Comparison of ENCODE assay signal across 32 mouse cellular contexts in genomic region chr17:14734380-14734779, GRCm38 (mm10). TPM values are rescaled to one million over a fixed set of nuclear protein-coding genes. Genes with fewer than 3 reads are reported as not detected.
DNase-seq lines count a peak whose midpoint lies in the region; ATAC-seq and TF ChIP-seq lines count a peak whose summit lies in the region.
"Had no signal": no experiment of that assay in that cellular context is flagged by ENCODE, and none has a peak within 500 bp of the region (broad histone marks: within the 10 kb centered on the region; RNA-seq: fewer than 3 reads in every experiment).

No protein-coding gene starts in this region.

- 68% methylated on average over 4 of the region's 4 CpGs for WGBS in heart, embryonic 16.5 days
- WGBS in hindbrain, postnatal 0 days, result 53% methylated on average over 4 of the region's 4 CpGs
- WGBS in hindbrain, embryonic 13.5 days, result 71% methylated on average over 4 of the region's 4 CpGs

- H3K27me3 ChIP-seq in heart, embryonic 16.5 days (ENCODE audit: control insufficient read depth, insufficient read depth, low read length), result no peaks in the 10 kb centered on the region
- H3K27me3 ChIP-seq in hindbrain, postnatal 0 days (ENCODE audit: insufficient read depth, low read length), result no peaks in the 10 kb centered on the region
- H3K27me3 ChIP-seq in hindbrain, embryonic 13.5 days, result no peaks in the 10 kb centered on the region
- H3K27me3 ChIP-seq: CH12.LX; embryonic facial prominence, embryonic 12.5 days; embryonic facial prominence, embryonic 15.5 days; forebrain, embryonic 12.5 days; hindbrain, embryonic 15.5 days; Patski had no signal

- H3K4me1 ChIP-seq in heart, embryonic 16.5 days (ENCODE audit: control insufficient read depth, insufficient read depth, low read length), result peaks cover 6% of the 10 kb centered on the region
- peaks cover 2% of the 10 kb centered on the region; the same call in 1 of the 2 replicates for H3K4me1 ChIP-seq in hindbrain, postnatal 0 days (ENCODE audit: insufficient read depth, low read length)
- H3K4me1 ChIP-seq in hindbrain, embryonic 13.5 days (replicated peaks), result peaks cover 3% of the 10 kb centered on the region; the same call in 1 of the 2 replicates
- H3K4me1 ChIP-seq in embryonic fibroblast, embryonic 13.5 days (ENCODE audit: control insufficient read depth, insufficient read depth, low read length), result peaks cover 18% of the 10 kb centered on the region
- H3K4me1 ChIP-seq: embryonic facial prominence, embryonic 12.5 days; embryonic facial prominence, embryonic 15.5 days; forebrain, embryonic 12.5 days; hindbrain, embryonic 15.5 days had no signal

- intact Hi-C loops in heart, postnatal 25 days (cut with DNase I), result no loop called here
- intact Hi-C loops in heart, postnatal 10 days (cut with DNase I), result no loop called here
- intact Hi-C loops in left cerebral cortex, postnatal 25 days (cut with DNase I), result no loop called here

- TF ChIP-seq POLR2A in embryonic fibroblast, embryonic 13.5 days (IDR thresholded peaks at IDR 0.05; ENCODE audit: low read depth, low read length), result no peak

- no peak overlapping the region for H3K4me3 ChIP-seq in heart, embryonic 16.5 days (ENCODE audit: low read length)
- no peak overlapping the region for H3K4me3 ChIP-seq in hindbrain, postnatal 0 days (ENCODE audit: low read length)
- no peak overlapping the region for H3K4me3 ChIP-seq in hindbrain, embryonic 13.5 days
- no peak overlapping the region for H3K4me3 ChIP-seq in embryonic fibroblast, embryonic 13.5 days (ENCODE audit: insufficient read depth, low read length)
- H3K4me3 ChIP-seq: embryonic facial prominence, embryonic 12.5 days; embryonic facial prominence, embryonic 15.5 days; erythroblast, embryonic 14.5 days; forebrain, embryonic 12.5 days; gastrocnemius, adult 2 months; hindbrain, embryonic 10.5 days; hindbrain, embryonic 15.5 days had no signal

- no peaks in the 10 kb centered on the region for H3K36me3 ChIP-seq in heart, embryonic 16.5 days (ENCODE audit: control insufficient read depth, insufficient read depth)
- H3K36me3 ChIP-seq in hindbrain, postnatal 0 days (ENCODE audit: insufficient read depth, low read length), result no peaks in the 10 kb centered on the region
- H3K36me3 ChIP-seq in hindbrain, embryonic 13.5 days, result no peaks in the 10 kb centered on the region
- H3K36me3 ChIP-seq: embryonic facial prominence, embryonic 12.5 days; embryonic facial prominence, embryonic 15.5 days; forebrain, embryonic 12.5 days; G1E; hindbrain, embryonic 10.5 days; hindbrain, embryonic 15.5 days had no signal

- no peak for TF ChIP-seq CTCF in hindbrain, postnatal 0 days (IDR thresholded peaks at IDR 0.05; ENCODE audit: low read depth)
- no peak for TF ChIP-seq CTCF in embryonic fibroblast, embryonic 13.5 days (IDR thresholded peaks at IDR 0.05; ENCODE audit: borderline replicate concordance, insufficient read depth, low read length)

- no peak overlapping the region for H3K4me2 ChIP-seq in heart, embryonic 16.5 days (ENCODE audit: low read depth, low read length)
- no peak overlapping the region for H3K4me2 ChIP-seq in hindbrain, postnatal 0 days (ENCODE audit: low read depth, low read length)
- H3K4me2 ChIP-seq in hindbrain, embryonic 13.5 days, result no peak overlapping the region
- H3K4me2 ChIP-seq: embryonic facial prominence, embryonic 12.5 days; embryonic facial prominence, embryonic 15.5 days; forebrain, embryonic 12.5 days; heart, embryonic 11.5 days; hindbrain, embryonic 15.5 days had no signal

- H3K9me3 ChIP-seq in heart, embryonic 16.5 days (replicated peaks; ENCODE audit: control insufficient read depth, low read length), result no peaks in the 10 kb centered on the region
- H3K9me3 ChIP-seq in hindbrain, postnatal 0 days (ENCODE audit: low read length), result no peaks in the 10 kb centered on the region
- no peaks in the 10 kb centered on the region for H3K9me3 ChIP-seq in hindbrain, embryonic 13.5 days
- H3K9me3 ChIP-seq: embryonic facial prominence, embryonic 12.5 days; embryonic facial prominence, embryonic 15.5 days; forebrain, embryonic 12.5 days; G1E; hindbrain, embryonic 10.5 days; hindbrain, embryonic 15.5 days had no signal

- peak overlapping the region; percentile 26; the same call in 1 of the 2 replicates for H3K27ac ChIP-seq in heart, embryonic 16.5 days (ENCODE audit: low read length)
- 0 out of 2 replicates have a peak overlapping the region, but pooled peaks have one; percentile 8 for H3K27ac ChIP-seq in hindbrain, postnatal 0 days
- no peak overlapping the region for H3K27ac ChIP-seq in hindbrain, embryonic 13.5 days
- peak overlapping the region; percentile 51 for H3K27ac ChIP-seq in embryonic fibroblast, embryonic 13.5 days (ENCODE audit: insufficient read depth, low read length)
- H3K27ac ChIP-seq: embryonic facial prominence, embryonic 12.5 days; embryonic facial prominence, embryonic 15.5 days; forebrain, embryonic 12.5 days; gastrocnemius, adult 2 months; hindbrain, embryonic 10.5 days; hindbrain, embryonic 15.5 days had no signal

- no peak for ATAC-seq in heart, embryonic 16.5 days (replicated peaks; ENCODE audit: extremely low read depth, insufficient read depth, low FRiP score)
- ATAC-seq in hindbrain, postnatal 0 days, result peak; percentile 51
- no peak for ATAC-seq in hindbrain, embryonic 13.5 days (ENCODE audit: low FRiP score)
- ATAC-seq: forebrain, embryonic 16.5 days; inflammation-experienced regulatory T-cells, adult 6 months; intestine, embryonic 16.5 days; Patski had no signal

- no peak overlapping the region for H3K9ac ChIP-seq in heart, embryonic 16.5 days (ENCODE audit: low read length)
- H3K9ac ChIP-seq in hindbrain, postnatal 0 days (replicated peaks; ENCODE audit: low read length), result no peak overlapping the region
- no peak overlapping the region for H3K9ac ChIP-seq in hindbrain, embryonic 13.5 days
- H3K9ac ChIP-seq: embryonic facial prominence, embryonic 12.5 days; embryonic facial prominence, embryonic 15.5 days; forebrain, embryonic 12.5 days; hindbrain, embryonic 15.5 days had no signal

- DNase-seq in heart, adult 11 months, result peak; percentile 73
- no peak for DNase-seq in heart, postnatal 25 days (ENCODE audit: low spot score)
- no peak for DNase-seq in heart, postnatal 10 days
- peak; percentile 6 for DNase-seq in hindbrain, postnatal 0 days (ENCODE audit: low spot score)
- DNase-seq in left cerebral cortex, postnatal 25 days (ENCODE audit: low spot score in 2 of 2), result no peak
- DNase-seq: adrenal gland, postnatal 14 days; B cell, adult 2 months; cerebellum, adult 11 months; cerebellum, adult 2 months; cerebellum, adult 9-11 months; cerebellum, postnatal 25 days; gastrocnemius, adult 2 months; gastrocnemius, postnatal 14 days; heart, postnatal 14 days; kidney, adult 18-20 months; kidney, adult 9 months had no signal

RNA-seq across cellular contexts. Expression of gene Thbs2, which starts 40.3 kb away (rescaled TPM):
- total RNA-seq in heart, postnatal 25 days (2021), result 10 to 100 TPM; 14.6 to 16.5 TPM
- polyA plus RNA-seq in heart, embryonic 16.5 days (2015; fragmentation: Nextera tagmentation; extraction: Ambion mirVana), result 32.1 and 33.4 TPM in 2 replicates
- 10 to 100 TPM; 54.2 to 57.8 TPM for total RNA-seq in heart, postnatal 10 days (2021)
- total RNA-seq in hindbrain, postnatal 0 days (2014; rRNA removed), result 9.8 and 10.8 TPM in 2 replicates
- polyA plus RNA-seq in hindbrain, postnatal 0 days (2015; fragmentation: Nextera tagmentation; extraction: Ambion mirVana), result 5.1 and 5.5 TPM in 2 replicates
- 4.1 and 7.3 TPM in 2 replicates for polyA plus RNA-seq in hindbrain, embryonic 13.5 days (2015; fragmentation: Nextera tagmentation; extraction: Ambion mirVana)
- 241 and 405 TPM in 2 replicates for polyA plus RNA-seq in embryonic fibroblast, embryonic 13.5 days (2011; ENCODE audit: insufficient read length, low read depth, missing spikeins)
- total RNA-seq in left cerebral cortex, postnatal 25 days (2021), result 1 to 10 TPM; 4.6 to 5.0 TPM
- polyA plus RNA-seq: erythroblast, embryonic 14.5 days; G1E had no signal

Comparison
In these comparisons a context has a peak if more than half of its experiments do, and no peak if none do; other contexts are left out.
1. DNase-seq: peak in heart, adult 11 months (single experiment) and hindbrain, postnatal 0 days (single experiment); none in heart, postnatal 25 days (single experiment), heart, postnatal 10 days (0 of 2) and left cerebral cortex, postnatal 25 days (0 of 2).